Mouse (Mus musculus) megakaryocyte, embryonic 14.5 days (primary cell): ENCODE measurements around the gene Antxr2.

Experiments
- FLI1 ChIP-seq: IDR thresholded peaks from 2 replicates; pipeline ENCODE4 v1.6.1; 2012; ENCODE audit warnings: low read length, inconsistent platforms, mixed read lengths
- GATA1 ChIP-seq: IDR thresholded peaks from 3 replicates; pipeline ENCODE4 v1.6.1; 2012; ENCODE audit warnings: mixed read lengths, low read length, inconsistent platforms, borderline replicate concordance

DNA sequence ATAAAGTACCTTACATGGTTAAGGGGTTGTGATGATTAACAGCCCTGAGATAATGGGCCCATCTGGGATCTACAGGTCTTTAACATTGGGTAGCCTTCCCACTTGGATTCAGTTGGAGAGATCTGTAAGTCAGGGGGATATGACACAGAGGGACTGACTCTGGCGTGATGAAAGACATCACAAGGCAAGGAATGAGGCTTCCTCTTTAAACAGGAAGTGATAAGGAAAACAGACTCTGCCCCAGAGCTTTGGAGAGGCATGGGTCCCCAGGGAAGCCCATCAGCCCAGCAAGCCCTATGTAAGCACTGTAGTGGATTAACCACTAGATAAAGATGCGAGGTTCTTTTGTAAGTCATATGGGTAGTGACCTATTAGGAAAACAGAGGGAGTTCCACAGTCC is 71.2 kb downstream of the Antxr2 start:
- TF ChIP-seq GATA1 (no peak), FLI1 (no peak)
